Mouse (Mus musculus): ENCODE results near the gene BC061212. TPM values are rescaled to one million over a fixed set of nuclear protein-coding genes. Genes with fewer than 3 reads are reported as not detected.
"Not testable (repeated sequence)": the region's sequence is repeated elsewhere in the genome, so short reads cannot be mapped to it uniquely, and the experiment has no call there.

The BC061212 gene
- not detected for total RNA-seq (2022)

- not testable (repeated sequence) for DNase-seq
Observed at GRCm38 (mm10) chr5:94070445-94070844, at the start of gene BC061212. Gene BC061212 (minus strand): TSS chr5:94070545.

GRCm38 (mm10) chr5:94076085-94076484, 5.7 kb upstream of the BC061212 start, which contains the start of gene Gm6351:
Gene Gm6351 (plus strand): TSS chr5:94076385.
- DNase-seq, result not testable (repeated sequence)

Other genes with a start within 250 kb of the BC061212 start
- not detected for gene Gm7792, start 226.8 kb downstream of the BC061212 start, total RNA-seq (2022)
- gene Gm16429, start 141.5 kb downstream of the BC061212 start, total RNA-seq (2022), result not detected
- not detected for gene Gm6351, start 5.8 kb upstream of the BC061212 start, total RNA-seq (2022)
- not detected for gene Gm3106, start 147.5 kb upstream of the BC061212 start, total RNA-seq (2022)
- not detected for gene A430089I19Rik, start 236.3 kb upstream of the BC061212 start, total RNA-seq (2022)
- gene Gm6502, start 243.9 kb upstream of the BC061212 start, total RNA-seq (2022), result not detected

All from adrenal gland, adult 8-10 months (tissue).